Mouse (Mus musculus) embryo, embryonic 11 days (tissue): ENCODE results near the gene Ski.
A peak's percentile ranks its signal among the peaks of the same experiment; 100 is the strongest.

Source experiments
- DNase-seq: peaks from one replicate; pipeline ENCODE4 v3.0.0-alpha.2; 2015

The Ski gene

GRCm38 (mm10) chr4:155213752-155214054, 8.7 kb downstream of the Ski start:
- no peak for DNase-seq

GRCm38 (mm10) chr4:155213052-155213751, 9.2 kb downstream of the Ski start:
- DNase-seq, result no peak

DNA sequence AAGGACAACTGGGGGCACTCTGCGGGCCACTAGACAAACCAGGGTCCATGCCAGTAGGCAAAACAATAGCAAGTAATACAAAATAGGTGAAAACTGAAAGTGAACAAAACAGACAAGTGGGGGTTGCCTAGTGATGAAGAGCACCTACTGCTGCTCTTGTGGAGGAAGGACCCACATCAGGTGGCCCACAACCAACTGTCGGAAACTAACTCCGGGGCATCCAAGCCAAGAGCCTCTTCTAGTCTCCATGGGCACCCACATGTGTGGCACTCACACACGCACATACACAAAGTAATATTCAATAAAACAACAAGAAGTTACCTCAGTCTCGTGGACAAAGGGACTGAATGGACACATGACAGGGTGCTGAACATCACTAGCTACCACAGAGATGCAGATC, 12.9 kb downstream of the Ski start:
- no peak for DNase-seq

- DNase-seq, result no peak
Measured at GRCm38 (mm10) chr4:155209079-155209478, 13.3 kb downstream of the Ski start.

DNA sequence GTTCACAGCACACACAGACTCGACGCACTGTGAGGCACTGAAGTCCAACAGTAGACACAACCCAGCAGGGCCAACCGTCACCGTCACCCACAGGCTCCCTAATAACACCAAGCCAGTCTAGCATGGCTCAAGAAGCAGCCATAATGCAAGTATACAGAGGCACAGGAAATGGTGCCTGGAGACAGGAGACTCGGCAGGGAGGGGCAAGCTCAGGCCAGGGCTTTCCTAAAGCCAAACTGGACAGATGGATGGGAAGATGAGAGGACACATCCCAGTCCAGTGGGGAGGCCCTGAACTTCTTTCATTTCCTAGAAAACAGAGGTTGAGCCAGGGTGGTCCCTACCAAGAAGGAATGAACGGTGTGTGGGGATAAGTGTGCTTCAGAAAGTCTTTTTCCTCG, 13.8 kb downstream of the Ski start:
- no peak for DNase-seq

- DNase-seq, result no peak
Measured at GRCm38 (mm10) chr4:155207841-155208240, 14.6 kb downstream of the Ski start.

- DNase-seq, result no peak
Measured at GRCm38 (mm10) chr4:155206498-155206897, 15.9 kb downstream of the Ski start.

DNA sequence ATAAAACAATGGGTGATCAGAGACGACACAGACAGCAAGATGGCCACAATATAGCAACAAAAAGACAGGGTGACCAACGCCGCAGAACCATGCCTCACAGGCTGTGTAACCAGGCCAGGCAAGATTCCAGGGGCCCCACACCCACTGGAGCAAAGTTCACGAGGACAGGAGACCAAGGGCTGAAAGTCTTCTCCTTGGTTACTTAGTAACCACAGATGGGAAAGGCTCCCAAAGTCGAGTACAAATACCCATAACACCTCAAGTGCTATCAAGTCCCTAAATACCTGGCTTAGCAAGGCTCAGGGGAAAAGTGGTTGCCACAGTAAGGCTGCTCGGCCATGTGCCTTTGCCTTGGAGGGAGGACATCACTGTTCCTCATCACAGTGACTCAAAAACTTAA, 16.5 kb downstream of the Ski start:
- no peak for DNase-seq

- DNase-seq, result no peak
Measured at GRCm38 (mm10) chr4:155201764-155202163, 20.6 kb downstream of the Ski start.

DNA sequence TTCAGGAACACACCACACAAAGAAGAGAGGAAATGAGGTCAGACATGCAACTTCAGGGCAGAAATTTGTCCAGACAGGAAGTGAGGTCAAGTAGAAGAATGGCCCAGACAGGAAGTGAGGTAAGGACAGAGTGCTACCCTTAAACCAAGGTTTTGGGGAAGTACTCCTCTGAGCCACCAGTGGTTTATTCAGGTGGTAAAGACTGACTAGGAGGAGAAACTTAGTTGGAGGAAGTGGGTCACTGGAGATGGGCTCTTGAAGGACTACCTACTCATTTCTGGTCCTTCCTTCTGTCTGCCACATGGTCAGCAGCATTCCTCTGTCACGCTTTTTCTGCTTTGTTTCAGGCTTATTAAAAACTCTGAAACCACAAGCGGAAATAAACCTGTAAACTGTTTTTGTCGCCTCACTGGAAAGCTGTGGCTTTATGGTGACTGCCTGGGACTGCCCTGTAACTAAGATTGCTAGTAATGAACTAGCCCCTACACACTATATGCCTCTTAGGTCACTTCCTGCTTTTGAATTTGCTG, 21.5 kb downstream of the Ski start:
- no peak for DNase-seq

DNA sequence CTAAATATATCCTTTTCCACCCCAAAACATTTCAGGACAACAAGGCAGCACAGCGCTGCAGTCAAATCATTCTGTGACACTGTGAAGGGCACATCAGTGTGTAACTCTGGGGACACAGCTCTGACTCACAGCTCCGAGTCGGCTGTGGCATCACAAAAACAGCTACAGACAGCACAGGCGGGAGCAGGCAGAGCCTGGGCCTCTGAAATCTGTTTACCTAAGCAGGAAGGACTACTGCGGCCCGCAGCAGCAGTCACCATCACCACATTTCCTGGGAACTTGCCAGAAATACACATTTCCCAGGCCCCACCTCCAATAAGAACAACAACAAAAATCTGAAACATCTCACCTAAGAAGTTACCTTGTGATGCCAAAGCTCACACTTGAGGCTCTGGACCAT, 24.7 kb downstream of the Ski start:
- DNase-seq, result no peak

DNA sequence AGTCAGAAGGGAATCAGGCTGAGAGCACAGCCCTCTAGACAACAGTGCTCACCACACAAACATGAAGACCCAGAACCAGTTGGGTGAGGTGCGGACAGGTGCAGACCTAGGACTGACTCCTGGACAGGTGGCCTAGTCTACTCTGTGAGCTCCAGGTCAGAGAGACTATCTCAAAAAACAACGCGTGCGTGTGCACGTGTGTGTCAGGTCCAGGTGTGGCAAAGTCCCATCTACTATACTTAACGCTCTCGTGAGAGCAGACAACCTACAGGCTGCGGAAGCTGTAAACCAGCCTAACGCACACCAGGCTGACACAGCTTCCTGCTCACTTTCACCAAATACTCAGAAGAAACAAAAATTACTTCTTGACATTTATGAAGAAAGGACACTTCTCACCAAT, 27.2 kb downstream of the Ski start:
- no peak for DNase-seq

GRCm38 (mm10) chr4:155190275-155190674, 32.1 kb downstream of the Ski start:
- peak; percentile 47 for DNase-seq

GRCm38 (mm10) chr4:155189711-155190139, 32.7 kb downstream of the Ski start:
- DNase-seq, result peak; percentile 82

- no peak for DNase-seq
Measured at GRCm38 (mm10) chr4:155188803-155189202, 33.6 kb downstream of the Ski start.

DNA sequence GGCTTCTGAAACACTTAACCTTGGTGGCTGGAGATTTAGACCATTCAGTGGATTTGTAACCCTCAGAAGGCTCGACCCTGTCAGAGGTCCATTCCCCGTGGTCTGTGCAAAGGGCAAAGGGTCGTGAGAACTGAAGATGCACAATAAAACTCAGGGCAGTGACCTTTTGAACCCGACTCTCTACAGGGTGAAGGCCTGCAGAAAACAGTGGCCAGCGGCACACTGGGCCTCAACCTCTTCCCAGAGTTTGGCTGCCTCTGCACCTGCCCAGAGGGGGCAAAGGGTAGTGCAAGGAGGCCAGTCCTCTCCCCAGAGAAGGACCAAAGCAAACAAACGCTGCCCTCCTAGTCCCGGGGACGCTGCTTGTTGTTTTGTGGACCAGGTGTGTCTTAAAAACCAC, 34.1 kb downstream of the Ski start:
- DNase-seq, result peak; percentile 54

DNA sequence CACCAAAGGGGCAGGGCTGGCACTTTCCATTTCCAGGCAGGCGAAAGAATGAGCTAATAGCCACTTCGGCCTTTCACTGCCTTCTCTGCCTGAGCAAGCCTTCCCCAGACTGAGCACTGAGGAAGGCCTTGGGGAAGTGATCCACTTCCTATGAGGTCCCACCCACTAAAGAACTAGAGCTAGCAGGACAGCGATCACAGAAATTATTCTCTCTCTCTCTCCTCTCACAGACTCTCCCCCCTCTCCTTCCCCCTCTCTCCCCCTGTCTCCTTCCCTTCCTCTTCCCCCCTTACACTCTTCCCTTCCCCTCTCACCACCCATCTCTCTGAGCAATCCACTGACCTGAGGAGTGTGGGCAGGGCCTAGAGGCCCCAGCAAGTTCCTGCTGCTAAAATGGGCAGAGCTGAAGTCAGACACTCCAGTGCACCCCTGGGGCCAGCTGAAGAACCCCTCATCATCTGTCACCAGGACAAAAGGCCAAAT, 35.2 kb downstream of the Ski start:
- DNase-seq, result no peak

GRCm38 (mm10) chr4:155185845-155186244, 36.5 kb downstream of the Ski start:
- no peak for DNase-seq

- no peak for DNase-seq
Measured at GRCm38 (mm10) chr4:155184248-155185070, 37.9 kb downstream of the Ski start.

DNA sequence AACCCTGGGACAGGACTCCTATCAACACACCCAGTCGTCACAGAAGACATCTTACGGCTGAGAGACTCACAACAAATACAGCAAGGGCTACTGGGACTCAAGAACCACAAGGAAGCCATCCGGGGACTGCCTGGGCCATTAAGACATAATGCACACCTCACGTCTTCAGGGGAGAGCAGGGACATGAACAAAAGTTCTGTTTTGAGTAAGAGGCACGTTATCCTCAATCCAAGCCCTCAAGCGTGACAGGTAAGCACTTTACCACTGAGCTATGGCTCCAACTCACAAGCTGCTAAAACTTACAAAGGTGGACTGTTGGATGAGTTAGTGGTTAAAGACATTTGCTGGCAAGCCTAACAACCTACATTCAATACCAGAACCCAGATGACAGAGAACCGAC, 39.2 kb downstream of the Ski start:
- no peak for DNase-seq

DNA sequence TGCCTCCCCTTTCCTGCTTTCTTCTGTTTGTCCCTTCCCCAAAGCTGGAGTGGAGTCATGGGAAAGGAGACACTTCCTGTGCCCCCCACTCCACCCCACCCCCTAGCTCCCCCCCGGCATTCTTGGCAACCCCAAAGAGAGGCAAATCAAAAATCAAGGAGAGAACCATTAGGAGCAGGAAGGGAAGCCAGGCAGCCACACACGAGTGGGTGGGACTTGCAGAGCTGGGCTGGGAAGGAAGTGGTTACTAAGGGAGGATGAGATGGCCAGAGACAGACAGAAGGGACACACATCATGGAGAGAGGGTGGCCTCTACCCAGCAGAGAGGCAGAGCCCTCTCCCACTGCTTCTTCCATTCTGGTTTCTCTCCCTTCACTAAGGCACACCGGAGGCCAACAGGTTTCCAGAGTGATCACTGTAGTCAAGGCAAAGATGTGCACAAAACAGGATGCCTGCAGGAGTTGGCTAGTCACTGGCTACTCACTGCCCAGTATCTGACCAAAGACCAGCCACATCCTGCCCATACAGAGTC, 43.3 kb downstream of the Ski start:
- DNase-seq, result no peak

- peak; percentile 80 for DNase-seq
Measured at GRCm38 (mm10) chr4:155178274-155178673, 44.1 kb downstream of the Ski start.

DNA sequence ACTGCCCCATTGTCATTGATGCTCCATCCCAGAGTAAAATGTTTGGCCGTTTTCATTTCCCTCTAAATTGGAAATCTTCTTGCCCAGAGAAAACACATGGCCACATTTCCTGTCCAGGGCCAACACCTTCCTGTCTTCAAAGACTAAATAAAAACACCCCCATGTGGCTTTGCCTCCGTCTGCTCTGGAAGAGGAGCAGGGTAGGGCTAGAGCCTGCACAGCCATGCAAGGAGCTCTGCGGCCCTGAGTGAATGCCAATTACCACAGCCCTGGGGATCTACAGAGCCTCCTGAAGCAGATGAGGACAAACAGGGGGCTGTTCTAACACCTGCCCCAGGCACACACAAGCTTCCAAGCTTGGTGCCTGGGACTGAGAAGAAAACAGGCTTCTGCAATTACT, 46.2 kb downstream of the Ski start:
- no peak for DNase-seq
